Mouse (Mus musculus) large intestine, adult 2 months (tissue): ENCODE data around the gene Sim1. TPM values are rescaled to one million over a fixed set of nuclear protein-coding genes. Genes with fewer than 3 reads are reported as not detected.

Experiments used
- DNase-seq: peaks from one replicate; pipeline ENCODE4 v3.0.0-alpha.2; 2012; ENCODE audit warnings: low read depth, low spot score
- WGBS: fragments of 180-500 bp; shearing (Covaris S2); methylation state at CpG from one replicate; pipeline ENCODE4 v1.1.7; 2018; 5-methylcytosine and 5-hydroxymethylcytosine counted together
- polyA plus RNA-seq: library from polyadenylated mRNA; depleted of rRNA; stranded (reverse); fragments of >200 nt; gene quantifications from 2 replicates; pipeline ENCODE4 v1.2.3, GENCODE M21; 2012

The Sim1 gene
- polyA plus RNA-seq, 1 experiment = not detected

- no peak for DNase-seq
- 75% methylated on average over 1 of the region's 1 CpGs for WGBS
Measured at GRCm38 (mm10) chr10:51015362-51015761, 120.8 kb downstream of the Sim1 start.

GRCm38 (mm10) chr10:51023308-51024279, 129.0 kb downstream of the Sim1 start:
- DNase-seq = no peak
- WGBS = 69% methylated on average over 9 of the region's 9 CpGs
